Mouse (Mus musculus): ENCODE data around the gene Ipp. TPM values are rescaled to one million over a fixed set of nuclear protein-coding genes. Genes with fewer than 3 reads are reported as not detected.

Ipp gene
- polyA plus RNA-seq (2012; ENCODE audit: low replicate concordance) = 1.3 and 2.6 TPM in 2 replicates

DNA sequence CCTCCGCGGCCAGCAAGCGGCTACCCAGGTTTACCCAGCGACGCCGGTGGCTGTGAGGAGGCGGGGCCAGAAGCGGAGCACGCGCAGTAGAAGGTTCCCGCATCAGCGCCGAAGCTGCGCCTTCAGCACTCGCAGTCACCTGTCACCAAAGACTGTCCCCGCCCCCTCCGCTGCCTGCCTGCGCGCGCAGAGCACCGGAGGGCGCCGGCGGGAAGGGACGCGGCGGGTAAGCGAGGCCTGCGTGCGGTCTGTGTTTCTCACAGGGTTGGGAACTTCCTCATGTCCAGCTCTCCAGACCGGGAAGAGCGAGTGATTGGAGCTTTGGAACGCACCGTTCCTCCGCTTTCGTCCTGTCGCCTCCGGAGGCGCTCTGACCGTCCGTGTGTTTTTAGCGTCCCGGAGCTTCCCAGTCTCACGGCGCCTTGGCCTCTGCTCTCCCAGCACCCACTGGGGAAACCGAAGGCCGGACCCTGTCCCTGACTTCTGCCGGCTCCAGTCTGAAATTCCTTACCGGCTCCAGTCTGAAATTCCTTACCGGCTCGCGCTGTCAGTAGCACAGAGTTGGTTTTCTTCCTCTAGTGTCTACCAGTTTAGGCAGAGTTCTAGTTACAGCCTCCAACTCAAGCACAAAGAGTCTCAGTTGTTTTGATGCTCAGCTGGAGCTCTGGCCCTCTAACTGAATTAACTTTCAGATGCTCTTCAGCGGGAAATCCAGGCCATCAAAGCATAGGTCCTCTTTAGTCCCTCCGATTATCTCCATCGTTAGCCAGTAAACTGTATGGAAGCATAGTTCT is at the start of gene Ipp:
Gene Ipp, plus strand, starts transcription at position 125 of the 794 bp plus-strand sequence.

DNA sequence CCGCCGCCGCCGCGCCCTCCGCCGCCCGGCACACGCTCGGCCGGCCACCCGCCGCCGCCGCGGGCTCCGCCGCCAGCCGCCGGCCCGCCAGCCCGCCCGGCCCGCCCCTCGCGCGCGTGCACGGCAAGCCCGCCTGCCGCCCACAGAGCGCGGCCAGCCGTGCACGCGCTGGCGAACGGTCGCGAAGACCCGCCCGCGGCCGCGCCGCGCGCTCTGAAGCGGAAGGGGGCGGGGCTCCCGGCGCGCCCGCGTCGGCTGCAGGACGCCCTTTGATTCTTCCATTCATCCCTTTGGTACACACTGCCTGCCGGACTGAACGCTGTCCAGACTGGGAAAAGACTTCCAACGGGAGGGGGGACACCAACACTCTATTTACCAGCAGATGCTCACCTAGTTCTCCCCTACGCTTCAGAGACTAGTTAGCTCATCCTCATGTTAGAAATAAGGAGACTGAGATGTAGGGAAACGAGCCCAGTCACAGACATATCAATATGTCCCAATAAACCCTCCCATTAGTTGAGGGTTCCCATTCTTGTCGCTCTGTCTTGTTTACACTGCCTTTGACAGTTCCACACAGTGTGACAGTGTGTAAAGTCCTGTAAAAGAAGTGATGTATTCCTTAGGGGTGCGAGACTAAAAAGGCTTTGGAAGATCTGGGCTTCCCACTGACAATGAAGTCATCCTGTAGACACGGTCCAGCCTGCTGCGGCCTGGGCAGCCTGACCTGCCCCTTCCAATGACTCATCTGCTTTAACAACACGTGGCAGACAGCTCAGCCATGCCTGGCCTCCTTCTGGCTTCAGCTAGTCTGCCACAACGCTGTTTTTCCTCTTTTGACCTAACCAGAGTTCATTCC is 43.0 kb upstream of the Ipp start, which contains the start of gene Mast2:
Gene Mast2, minus strand, starts transcription at position 58 of the 856 bp plus-strand sequence.

DNA sequence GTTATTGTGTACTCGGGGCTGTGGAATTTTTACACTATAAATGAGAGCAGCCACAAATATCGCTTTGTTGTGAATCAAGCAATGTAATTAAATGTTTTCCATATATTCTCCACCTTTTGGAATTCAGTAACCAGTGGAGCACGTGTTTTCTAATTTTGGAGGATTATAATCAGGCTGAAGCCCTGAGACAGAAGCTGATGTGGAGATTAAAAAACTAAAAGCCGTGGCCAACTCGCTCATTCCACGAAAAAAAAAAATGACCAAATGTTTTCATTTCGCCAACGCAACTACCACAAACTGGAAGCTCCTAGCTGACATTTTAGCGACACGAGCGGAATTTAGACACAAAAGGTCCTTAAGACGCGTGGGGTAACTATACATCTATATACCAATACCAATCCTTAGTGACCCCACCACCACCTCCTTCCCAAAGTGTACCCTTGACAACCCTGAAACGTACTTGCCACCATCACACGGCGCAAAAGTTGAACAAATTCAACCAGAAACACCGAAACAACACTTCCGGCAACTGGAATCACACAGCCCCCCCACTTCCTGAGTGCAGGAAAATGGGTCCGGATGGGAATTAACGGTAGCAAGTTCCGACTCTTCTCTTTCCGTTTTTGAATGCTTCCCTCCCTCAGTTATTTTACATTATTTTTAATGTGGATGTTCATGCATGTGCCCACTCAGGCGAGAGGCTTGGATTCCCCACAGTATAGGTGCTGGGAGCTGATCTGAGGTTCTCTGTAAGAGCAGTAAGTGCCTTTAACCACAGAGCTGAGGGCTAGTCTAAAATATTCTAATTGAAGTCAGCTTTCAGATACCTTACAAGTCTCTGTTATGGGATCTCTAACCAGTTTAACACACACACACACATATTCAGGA is 48.3 kb downstream of the Ipp start, which contains the start of gene Tmem69:
Gene Tmem69, minus strand, starts transcription at position 524 of the 888 bp plus-strand sequence.

DNA sequence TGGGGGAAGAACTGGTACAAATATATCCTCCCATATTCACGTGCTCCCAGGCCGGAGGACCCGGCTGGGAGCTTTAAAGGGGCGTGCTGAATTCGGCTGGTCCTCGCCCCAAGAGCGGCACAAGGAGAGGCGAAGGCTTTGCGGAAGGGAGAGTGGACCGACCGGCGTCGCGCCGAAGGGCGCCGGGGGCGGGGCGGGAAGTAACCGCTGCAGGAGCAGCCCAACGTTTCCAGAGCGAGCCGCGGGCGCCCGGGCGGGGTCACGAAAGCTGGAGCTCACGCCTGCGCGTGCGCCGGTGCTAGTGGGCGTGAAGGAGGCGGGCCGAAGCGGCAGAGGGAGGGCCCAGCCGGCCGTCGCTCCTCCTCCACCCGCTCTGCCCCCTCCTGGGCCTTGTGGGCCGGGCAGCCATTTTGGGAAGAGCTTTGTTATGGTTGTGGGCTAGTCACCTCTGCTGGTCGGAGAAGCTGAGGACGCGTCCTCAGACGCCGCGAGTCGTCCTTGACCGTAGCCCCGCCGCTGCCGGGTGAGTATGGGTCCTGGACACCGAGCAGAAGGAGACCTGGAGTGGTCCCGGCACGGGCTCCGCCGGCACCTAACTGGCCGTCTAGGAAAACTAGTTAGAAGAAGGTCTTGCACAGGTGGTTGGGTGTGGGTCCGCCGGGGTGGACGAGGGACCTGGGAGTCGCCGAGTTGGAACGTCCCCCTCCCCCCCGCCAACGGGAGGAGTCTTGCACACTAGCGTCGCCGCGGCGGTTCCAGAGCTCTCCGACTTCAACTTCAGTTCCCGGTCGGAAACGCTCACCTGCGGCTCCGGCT is 50.2 kb downstream of the Ipp start, which contains the start of gene Gpbp1l1:
Gene Gpbp1l1, plus strand, starts transcription at position 353 of the 816 bp plus-strand sequence.

Other genes with a start within 250 kb of the Ipp start
- gene Mast2, start 43.4 kb upstream of the Ipp start, polyA plus RNA-seq (2012; ENCODE audit: low replicate concordance) = 31.5 and 46.9 TPM in 2 replicates
- 0.73 and 3.1 TPM in 2 replicates for gene Tmem69, start 48.4 kb downstream of the Ipp start, polyA plus RNA-seq (2012; ENCODE audit: low replicate concordance)
- 32.1 and 56.5 TPM in 2 replicates for gene Gpbp1l1, start 50.1 kb downstream of the Ipp start, polyA plus RNA-seq (2012; ENCODE audit: low replicate concordance)
- gene Ccdc17, start 89.1 kb downstream of the Ipp start, polyA plus RNA-seq (2012; ENCODE audit: low replicate concordance) = 5.2 and 5.3 TPM in 2 replicates
- 0.47 and 15.0 TPM in 2 replicates for gene Nasp, start 120.4 kb downstream of the Ipp start, polyA plus RNA-seq (2012; ENCODE audit: low replicate concordance)
- gene Akr1a1, start 144.1 kb downstream of the Ipp start, polyA plus RNA-seq (2012; ENCODE audit: low replicate concordance) = 114 and 200 TPM in 2 replicates
- gene Prdx1, start 178.0 kb downstream of the Ipp start, polyA plus RNA-seq (2012; ENCODE audit: low replicate concordance) = 2.7 and 20.5 TPM in 2 replicates
- 0.35 and 1.0 TPM in 2 replicates for gene Mmachc, start 200.9 kb downstream of the Ipp start, polyA plus RNA-seq (2012; ENCODE audit: low replicate concordance)
- gene Ccdc163, start 201.0 kb downstream of the Ipp start, polyA plus RNA-seq (2012; ENCODE audit: low replicate concordance) = 1.2 and 5.7 TPM in 2 replicates
- gene Tesk2, start 213.4 kb downstream of the Ipp start, polyA plus RNA-seq (2012; ENCODE audit: low replicate concordance) = 3.9 and 9.9 TPM in 2 replicates

Data from hematopoietic multipotent progenitor cell, adult 10-12 weeks (in vitro differentiated cells).